Mouse (Mus musculus) G1E (cell line): ENCODE results near the gene Anapc13.

Source experiments
- CTCF ChIP-seq: IDR thresholded peaks from 2 replicates; pipeline ENCODE4 v1.5.1; 2012; ENCODE audit warnings: low read depth, low read length, inconsistent platforms, mixed read lengths
- GATA1 ChIP-seq: IDR thresholded peaks from 2 replicates; pipeline ENCODE4 v1.6.1; 2012; ENCODE audit warnings: borderline replicate concordance, low read length, inconsistent platforms, mixed read lengths
- GATA2 ChIP-seq: IDR thresholded peaks from 2 replicates; pipeline ENCODE4 v1.6.1; 2012; ENCODE audit warnings: low read depth, low read length, inconsistent platforms, borderline replicate concordance
- POLR2AphosphoS5 ChIP-seq: IDR thresholded peaks from 2 replicates; pipeline ENCODE4 v1.6.1; 2012; ENCODE audit warnings: low read depth, low read length, inconsistent platforms; ENCODE audit not compliant: insufficient replicate concordance
- TAL1 ChIP-seq: conservative IDR thresholded peaks from 2 replicates; pipeline ENCODE4 v1.6.1; 2012; ENCODE audit warnings: low read depth, low read length, inconsistent platforms, mixed read lengths

DNA sequence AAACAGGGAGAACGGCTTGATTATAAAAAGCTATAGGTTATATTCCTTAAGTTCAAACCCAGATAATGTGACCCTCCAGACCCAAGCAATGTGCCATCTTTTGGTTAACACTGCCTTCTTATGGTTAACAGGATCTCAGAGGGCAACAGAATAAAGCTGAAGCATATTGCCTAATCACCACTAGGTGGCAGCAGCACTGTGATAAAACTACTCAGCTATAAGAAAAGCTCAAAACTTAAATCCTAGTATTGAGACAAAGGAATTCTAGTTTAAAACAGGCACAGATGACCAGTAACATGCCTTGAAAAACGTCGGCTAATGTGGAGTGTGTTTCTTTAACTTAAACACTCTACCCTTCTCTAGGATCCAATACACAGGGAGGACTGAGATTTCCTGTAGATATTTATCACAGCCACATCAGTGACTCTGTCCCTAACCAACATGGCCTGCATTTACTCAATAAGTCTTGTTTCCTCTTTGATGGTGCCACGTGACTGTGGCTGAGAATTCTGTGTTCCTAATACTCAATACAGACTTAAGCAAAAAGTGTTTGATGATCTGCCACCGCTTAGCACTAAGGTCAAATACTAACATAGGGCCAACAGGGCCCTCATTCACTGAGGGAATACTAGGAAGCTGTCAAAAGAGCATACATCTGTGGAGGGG, 3.8 kb upstream of the Anapc13 start:
- TF ChIP-seq TAL1 (no peak), CTCF (peak; percentile 71), POLR2AphosphoS5 (no peak), GATA1 (no peak), GATA2 (no peak)
